Mouse (Mus musculus) adrenal gland, postnatal 36 days (tissue): ENCODE data around the gene Ldlrad3. TPM values are rescaled to one million over a fixed set of nuclear protein-coding genes. Genes with fewer than 3 reads are reported as not detected.
A peak's percentile ranks its signal among the peaks of the same experiment; 100 is the strongest.

Source experiments
- DNase-seq, 2 experiments: peaks; one replicate each; pipeline ENCODE4 v3.0.0; 2021; ENCODE audit warnings: mixed read lengths in 1 of 2
- total RNA-seq, 2 experiments: library from RNA; stranded (reverse); gene quantifications; 2 replicates each; pipeline ENCODE4 v1.2.3; 2021

Ldlrad3 gene
- total RNA-seq, 2 experiments from 2014 or later = 8.2 to 9.3 TPM

GRCm38 (mm10) chr2:102036665-102037511 is 149.3 kb downstream of the Ldlrad3 start:
- no peak for DNase-seq

DNA sequence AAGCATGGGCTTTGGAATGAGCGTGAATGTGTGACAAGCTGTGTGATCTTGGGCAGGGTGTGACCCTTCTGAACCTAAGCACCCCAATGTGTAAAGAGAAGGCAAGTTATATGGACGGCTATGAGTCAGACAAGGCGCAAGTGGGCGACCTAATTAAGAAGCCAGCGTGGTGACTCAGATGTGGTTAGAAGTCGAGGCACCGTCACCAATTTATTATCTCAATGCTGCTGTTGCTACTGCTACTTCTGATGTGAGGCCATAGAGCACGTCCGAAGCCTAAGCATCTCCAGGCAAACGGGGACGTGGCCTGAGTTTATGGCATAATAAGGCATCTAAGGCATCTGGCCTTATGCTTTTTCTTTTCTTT is 151.7 kb downstream of the Ldlrad3 start:
- no peak for DNase-seq

GRCm38 (mm10) chr2:102033818-102034512 is 152.2 kb downstream of the Ldlrad3 start:
- DNase-seq = no peak

DNA sequence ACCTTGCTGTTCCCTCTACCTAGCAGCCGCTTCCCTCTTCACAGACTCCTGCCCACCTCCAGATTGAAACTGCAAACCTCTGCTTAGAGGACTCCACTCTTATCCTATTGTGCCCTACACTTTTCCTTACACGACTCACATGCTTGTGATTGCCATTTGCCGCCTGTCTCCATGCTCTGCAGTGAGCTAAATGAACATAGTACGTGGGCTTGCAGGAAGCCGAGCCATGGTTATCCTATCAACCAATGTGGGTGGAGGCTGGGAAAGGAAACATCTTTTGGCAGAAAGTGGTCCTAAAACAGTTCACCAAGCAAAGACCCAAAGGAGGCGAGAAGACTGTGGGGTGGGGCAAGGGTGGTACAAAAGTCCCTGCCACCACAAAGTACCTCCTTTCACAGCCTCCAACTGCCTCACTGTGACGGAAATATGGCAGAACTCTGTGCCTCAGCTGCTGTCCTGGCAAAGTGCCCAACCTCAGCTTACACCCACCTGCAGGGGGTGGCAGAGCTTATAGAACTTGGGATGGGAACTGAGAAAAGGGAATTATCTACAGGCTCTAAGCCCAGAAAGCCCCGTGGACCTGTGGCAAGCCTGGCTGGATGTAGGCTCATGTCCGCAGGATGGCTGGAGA is 153.4 kb downstream of the Ldlrad3 start:
- DNase-seq = no peak

GRCm38 (mm10) chr2:102030652-102031051 is 155.5 kb downstream of the Ldlrad3 start:
- peak; percentile 46 to 65 for DNase-seq

GRCm38 (mm10) chr2:102030152-102030551 is 156.0 kb downstream of the Ldlrad3 start:
- no peak for DNase-seq

GRCm38 (mm10) chr2:102029682-102030081 is 156.5 kb downstream of the Ldlrad3 start:
- no peak for DNase-seq

DNA sequence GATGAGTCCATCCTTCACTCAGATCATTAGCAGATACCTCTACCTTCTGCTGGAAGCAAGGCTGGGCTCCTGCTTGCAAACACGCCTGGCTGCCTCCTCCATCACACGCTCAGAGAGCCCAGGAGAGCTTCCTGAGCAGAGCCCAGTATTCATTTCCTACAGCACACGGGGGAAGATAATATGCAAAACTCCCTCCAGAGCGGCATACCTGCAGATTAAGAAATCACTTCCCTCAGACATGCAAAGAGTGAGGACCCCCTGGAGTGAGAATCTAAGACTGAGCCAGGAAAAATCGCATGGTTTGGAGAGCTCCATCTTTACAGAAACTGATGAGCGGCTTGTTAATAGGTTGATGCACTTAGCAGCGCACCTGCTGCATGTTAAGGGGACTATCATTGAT is 158.9 kb downstream of the Ldlrad3 start:
- DNase-seq = no peak

- no peak for DNase-seq
Observed at GRCm38 (mm10) chr2:102026156-102026555, 160.0 kb downstream of the Ldlrad3 start.

DNA sequence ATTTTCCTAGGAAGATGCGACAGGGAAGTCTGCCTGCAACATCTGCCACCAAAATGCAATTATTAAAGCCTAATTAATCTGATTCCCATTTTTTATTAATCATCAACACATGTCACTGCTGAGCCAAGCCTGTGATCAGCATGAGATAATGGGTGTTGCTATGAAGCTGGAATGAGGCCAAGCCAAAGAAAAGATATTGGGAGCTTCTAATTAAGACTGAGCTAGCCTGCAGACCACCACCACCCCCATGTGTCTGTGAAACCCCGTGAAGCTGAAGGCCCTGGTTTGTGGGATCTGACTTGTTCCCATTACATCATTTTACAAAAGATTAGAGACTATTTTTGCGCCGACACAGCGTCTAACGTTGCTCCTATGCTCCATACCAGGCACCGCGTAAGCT is 161.7 kb downstream of the Ldlrad3 start:
- no peak for DNase-seq

DNA sequence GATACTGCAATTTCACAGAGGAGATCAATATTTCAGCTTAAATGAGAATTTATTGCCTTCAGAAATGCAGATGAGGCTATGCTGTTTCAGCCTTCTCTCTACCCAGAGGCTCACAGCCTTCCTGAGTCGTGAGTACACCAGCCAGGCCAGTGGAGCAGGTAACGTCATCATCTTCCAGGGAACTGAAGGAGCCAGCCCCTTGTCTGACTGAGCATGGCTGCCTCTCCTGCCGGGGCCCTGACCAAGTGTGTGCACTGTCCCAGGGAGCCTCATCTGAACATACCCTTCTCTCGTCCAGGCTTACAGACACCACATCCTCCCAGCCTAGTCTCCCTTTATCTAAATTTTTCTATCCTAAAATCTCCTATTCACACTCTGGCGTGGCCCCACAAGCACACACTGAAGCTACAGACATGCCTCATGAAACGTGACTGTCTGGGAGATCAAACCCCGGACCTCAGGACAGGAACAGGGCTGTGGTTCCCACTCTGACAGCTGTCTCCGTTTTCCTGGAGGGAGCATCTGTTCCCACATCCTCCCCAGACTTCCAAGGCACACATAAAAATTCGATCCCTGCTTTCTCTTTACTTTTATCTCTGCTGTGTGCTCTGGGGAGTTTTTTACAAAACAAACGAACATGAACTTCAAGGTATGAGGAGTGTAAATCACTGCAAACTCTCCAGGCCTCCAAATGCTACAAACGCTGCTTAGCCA is 164.7 kb downstream of the Ldlrad3 start:
- no peak for DNase-seq

- DNase-seq = no peak
Observed at GRCm38 (mm10) chr2:102020546-102020945, 165.6 kb downstream of the Ldlrad3 start.

- no peak for DNase-seq
Observed at GRCm38 (mm10) chr2:102014538-102015113, 171.6 kb downstream of the Ldlrad3 start.

DNA sequence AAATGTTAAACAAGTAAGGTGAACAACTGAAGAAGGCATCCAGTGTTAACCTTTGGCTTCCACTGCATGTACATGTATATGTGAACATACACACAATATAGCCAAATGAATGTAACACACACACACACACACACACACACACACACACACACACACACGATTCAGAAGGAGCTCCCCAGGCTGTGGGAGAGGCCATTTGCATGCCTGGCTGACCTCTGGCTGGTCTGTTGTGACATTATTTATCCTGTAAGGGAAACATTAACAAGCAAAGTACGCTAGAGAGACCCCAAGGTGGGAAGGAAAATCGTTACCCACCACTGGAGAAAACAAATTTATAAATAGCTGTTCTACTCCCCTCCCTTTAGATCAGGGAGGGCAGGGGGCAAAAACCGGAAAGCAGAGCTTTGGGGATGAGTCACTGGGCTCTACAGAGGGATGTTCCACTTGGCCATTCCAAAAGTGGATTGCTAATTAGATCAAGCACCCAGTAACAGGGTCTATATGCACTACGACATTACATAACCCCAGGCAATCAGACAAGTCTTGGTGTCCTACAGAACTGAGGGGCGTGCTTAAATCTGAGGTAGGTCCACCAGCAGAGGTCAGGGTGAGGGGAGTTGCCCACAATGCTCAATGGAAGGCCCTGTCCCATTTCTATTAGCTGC is 174.7 kb downstream of the Ldlrad3 start:
- DNase-seq = no peak

DNA sequence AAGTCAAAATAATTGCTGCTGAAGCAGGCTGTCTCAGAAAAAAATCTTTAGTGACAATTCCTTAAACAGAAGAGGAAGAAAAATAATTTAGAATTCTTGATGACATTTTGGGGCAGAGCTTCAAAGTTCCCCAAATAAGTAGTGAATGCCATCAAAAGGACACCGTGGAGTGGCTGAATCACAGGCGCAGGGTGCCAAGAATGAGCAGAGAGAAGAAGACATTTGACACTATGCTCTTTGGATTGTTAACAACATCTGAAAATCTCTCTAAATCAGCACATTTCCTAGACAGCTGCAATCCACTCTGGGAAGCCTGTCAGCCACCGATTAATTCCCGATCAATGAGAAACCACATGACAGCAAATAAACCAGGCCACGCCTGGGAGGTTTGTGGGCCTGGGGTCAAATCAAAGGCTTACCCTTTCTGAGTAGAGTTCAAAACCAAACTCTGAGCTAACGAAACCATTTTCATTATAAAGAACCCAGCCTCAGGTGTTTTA is 176.4 kb downstream of the Ldlrad3 start:
- DNase-seq = no peak

DNA sequence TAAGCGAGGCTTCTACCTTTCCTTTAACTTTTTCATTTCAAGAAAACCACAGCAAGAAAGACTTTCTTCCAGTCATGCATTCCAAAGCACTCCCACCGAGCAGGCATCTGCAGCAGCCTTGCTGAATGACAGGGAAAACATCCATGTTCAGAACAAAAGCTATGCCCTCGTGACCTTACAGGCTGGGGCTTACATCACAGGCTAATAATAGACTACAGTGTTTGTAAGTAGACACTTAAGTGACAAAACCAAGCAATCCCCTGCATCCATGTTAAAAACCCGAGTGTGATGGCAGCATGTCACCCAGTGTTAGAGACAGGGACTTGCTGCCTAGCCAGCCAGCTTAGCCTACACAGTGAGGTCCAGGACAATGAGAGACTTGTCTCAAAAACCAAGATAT is 180.0 kb downstream of the Ldlrad3 start:
- no peak for DNase-seq

GRCm38 (mm10) chr2:102005377-102006007 is 180.7 kb downstream of the Ldlrad3 start:
- no peak for DNase-seq

GRCm38 (mm10) chr2:102003776-102004264 is 182.4 kb downstream of the Ldlrad3 start:
- DNase-seq = no peak

DNA sequence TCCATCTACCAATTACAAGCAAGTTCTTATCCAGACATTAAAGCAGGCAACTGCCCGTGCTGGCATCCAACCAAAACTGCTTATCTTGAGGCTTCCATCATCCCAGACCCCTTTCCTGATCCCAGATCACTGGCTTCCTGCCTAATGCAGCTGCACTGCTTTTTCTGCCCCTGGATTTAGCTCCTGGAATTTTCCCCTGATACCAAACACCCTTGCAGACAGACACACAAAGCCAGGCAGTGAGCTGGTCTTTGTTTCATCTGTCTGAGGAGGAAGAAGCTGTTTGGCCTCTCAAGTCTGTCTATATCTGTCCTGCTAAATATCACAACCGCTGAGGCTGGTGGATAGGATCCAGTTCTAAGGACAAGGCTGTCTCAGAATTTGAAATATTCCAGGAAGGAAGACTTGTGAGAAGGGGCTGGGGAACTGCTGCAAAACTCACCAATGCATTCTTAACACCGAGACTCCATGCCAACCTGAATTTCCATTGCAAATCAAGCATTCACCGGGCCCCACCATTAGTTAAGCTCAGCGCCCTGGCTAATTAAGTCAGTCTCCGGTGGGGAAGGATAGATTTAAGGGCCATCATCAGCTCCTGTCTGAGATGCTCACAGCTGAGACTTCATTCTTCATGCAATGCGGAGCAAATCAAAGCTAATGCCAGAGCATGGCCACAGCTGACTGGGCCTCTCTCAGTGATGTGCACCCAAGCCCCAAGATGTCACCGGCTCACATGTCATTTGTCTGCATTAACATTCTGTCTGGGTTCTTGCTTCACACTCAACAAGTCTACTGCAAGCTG is 183.0 kb downstream of the Ldlrad3 start:
- peak in 1 of 2 experiments; percentile 28 for DNase-seq
